Mouse (Mus musculus): ENCODE data around the gene Ptgis. TPM values are rescaled to one million over a fixed set of nuclear protein-coding genes. Genes with fewer than 3 reads are reported as not detected.

The Ptgis gene
- polyA plus RNA-seq, 1 experiment from 2014 or later, result 15.1 TPM

DNA sequence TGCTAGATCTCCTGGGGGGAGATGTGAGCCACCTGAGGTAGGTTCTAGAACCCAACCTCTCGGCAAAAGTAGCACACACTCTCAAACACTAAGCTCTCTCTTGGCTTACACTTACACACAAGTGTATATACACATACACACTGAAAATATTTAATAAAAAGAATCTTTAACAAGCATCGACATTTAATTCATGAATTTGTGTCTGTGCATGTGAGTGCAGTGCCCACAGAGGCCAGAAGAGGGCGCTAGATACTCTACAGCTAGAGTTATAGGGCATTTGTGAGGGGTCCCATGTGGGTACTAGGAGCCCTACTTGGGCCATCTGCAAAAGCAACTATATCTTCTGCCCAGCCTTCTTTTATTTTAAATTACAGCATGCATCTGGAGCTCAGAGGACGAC lies 4.5 kb upstream of the Ptgis start:
- no peaks in the 10 kb centered on the region for H3K36me3 ChIP-seq (ENCODE audit: control insufficient read depth, insufficient read depth, low read length)
- ATAC-seq (replicated peaks; ENCODE audit: low FRiP score, low TSS enrichment, low read depth), result no peak
- WGBS, result 74% methylated on average over 4 of the region's 4 CpGs

DNA sequence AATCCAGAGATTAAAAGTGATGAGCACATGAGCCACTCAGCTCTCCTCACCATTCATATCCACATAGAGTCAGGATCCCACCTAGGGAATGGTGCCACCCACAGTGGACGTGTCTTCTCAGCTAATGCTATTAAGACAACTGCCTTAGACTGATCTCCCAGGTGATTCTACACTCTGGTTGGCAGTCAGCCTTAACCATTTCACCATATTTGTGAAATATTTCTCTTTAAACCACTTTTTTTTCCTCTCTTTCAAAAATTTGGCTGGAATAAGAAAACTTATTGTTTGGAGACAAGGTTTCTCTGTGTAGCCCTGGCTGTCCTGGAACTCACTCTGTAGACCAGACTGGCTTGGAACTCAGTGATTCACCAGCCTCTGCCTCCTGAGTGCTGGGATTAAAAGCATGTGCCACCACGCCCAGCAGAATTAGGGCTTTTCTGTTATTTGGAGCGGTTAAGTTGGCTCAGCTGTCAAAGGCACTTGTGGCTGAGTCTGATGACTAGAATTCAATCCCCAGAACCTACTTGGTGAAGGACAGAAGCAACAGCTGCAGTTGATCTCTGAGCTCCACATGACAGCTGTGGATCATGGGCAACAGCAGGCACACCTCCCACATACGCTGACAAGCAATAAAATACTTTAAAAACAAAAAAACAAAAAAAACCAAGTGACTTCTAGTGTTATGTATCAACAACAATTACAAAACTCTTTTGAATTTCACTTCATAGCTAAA lies 3.6 kb upstream of the Ptgis start:
- no peak overlapping the region for H3K4me3 ChIP-seq (ENCODE audit: low read depth, low read length)
- DNase-seq (ENCODE audit: low spot score) (no peak), ATAC-seq (replicated peaks; ENCODE audit: low FRiP score, low TSS enrichment, low read depth) (no peak)
- H3K27ac ChIP-seq (ENCODE audit: low read depth), result no peak overlapping the region
- 93% methylated on average over 4 of the region's 4 CpGs for WGBS
- H3K9me3 ChIP-seq (ENCODE audit: control insufficient read depth, low read length), result no peaks in the 10 kb centered on the region
- H3K27me3 ChIP-seq (replicated peaks; ENCODE audit: control insufficient read depth, insufficient read depth, low read length), result no peaks in the 10 kb centered on the region
- no peaks in the 10 kb centered on the region for H3K36me3 ChIP-seq (ENCODE audit: control insufficient read depth, insufficient read depth, low read length)
- H3K4me1 ChIP-seq (replicated peaks; ENCODE audit: control insufficient read depth, insufficient read depth, low read length), result peaks cover 10% of the 10 kb centered on the region; the same call in 1 of the 2 replicates
- H3K4me2 ChIP-seq (ENCODE audit: low read length), result no peak overlapping the region
- no peak overlapping the region for H3K9ac ChIP-seq (ENCODE audit: low read length)

More for the DNA sequence above, 4.5 kb upstream of the Ptgis start:
- no peak for DNase-seq (ENCODE audit: low spot score)
- Histone ChIP-seq H3K9me3 (ENCODE audit: control insufficient read depth, low read length) (no peaks in the 10 kb centered on the region), H3K4me2 (ENCODE audit: low read length) (no peak overlapping the region), H3K9ac (ENCODE audit: low read length) (no peak overlapping the region), H3K4me3 (ENCODE audit: low read depth, low read length) (no peak overlapping the region), H3K27me3 (replicated peaks; ENCODE audit: control insufficient read depth, insufficient read depth, low read length) (no peaks in the 10 kb centered on the region), H3K27ac (ENCODE audit: low read depth) (no peak overlapping the region), H3K4me1 (replicated peaks; ENCODE audit: control insufficient read depth, insufficient read depth, low read length) (peaks cover 15% of the 10 kb centered on the region; the same call in 1 of the 2 replicates)

DNA sequence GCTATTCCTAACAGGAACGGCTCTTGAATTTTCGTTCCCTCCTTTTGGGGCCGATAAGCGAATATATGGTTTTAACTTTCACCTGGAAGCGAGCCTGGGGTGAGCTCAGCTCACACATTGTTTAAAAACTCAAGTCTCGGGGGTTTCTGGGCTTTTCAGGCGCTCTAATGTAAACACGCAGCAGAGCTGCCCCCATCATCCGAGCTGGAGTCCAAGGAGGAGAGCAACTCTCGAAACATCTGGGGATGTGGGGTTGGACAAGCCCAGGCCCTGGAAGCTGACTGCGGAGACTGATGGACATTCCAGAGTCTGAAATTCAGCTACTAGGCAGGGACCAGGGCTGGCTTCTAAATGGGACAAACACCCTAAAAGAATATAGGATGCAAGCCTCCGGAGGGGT lies 1.1 kb downstream of the Ptgis start:
- Histone ChIP-seq H3K9ac (ENCODE audit: low read length) (no peak overlapping the region), H3K4me1 (replicated peaks; ENCODE audit: control insufficient read depth, insufficient read depth, low read length) (peaks cover 13% of the 10 kb centered on the region; the same call in 1 of the 2 replicates), H3K9me3 (ENCODE audit: control insufficient read depth, low read length) (no peaks in the 10 kb centered on the region), H3K36me3 (ENCODE audit: control insufficient read depth, insufficient read depth, low read length) (no peaks in the 10 kb centered on the region), H3K4me2 (ENCODE audit: low read length) (peak overlapping the region; percentile 84), H3K27me3 (replicated peaks; ENCODE audit: control insufficient read depth, insufficient read depth, low read length) (no peaks in the 10 kb centered on the region), H3K4me3 (ENCODE audit: low read depth, low read length) (peak overlapping the region; percentile 49), H3K27ac (ENCODE audit: low read depth) (0 out of 2 replicates have a peak overlapping the region, but pooled peaks have one; percentile 14)
- WGBS, result 16% methylated on average over 12 of the region's 12 CpGs
- DNase-seq (ENCODE audit: low spot score), result no peak
- ATAC-seq (replicated peaks; ENCODE audit: low FRiP score, low TSS enrichment, low read depth), result no peak

DNA sequence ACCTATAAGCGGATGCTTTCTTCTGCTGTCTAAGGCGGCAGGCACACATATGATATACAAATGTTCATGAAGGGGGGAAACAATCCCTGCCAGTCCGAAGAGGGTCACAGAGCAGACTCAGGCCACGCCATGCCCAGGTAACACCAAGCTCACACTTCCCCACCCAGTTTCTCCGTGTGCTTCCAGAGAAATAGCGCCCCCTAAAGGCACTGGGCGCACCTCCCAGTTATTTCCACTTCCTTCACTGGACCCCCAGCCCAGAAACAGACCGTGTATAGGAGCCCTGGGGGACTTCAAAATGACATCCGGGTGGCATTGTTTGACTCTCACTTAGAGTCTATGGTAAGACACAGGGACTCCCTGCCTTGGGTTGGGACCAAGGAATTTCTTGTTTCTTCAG lies 3.2 kb downstream of the Ptgis start:
- Histone ChIP-seq H3K4me1 (replicated peaks; ENCODE audit: control insufficient read depth, insufficient read depth, low read length) (peaks cover 21% of the 10 kb centered on the region), H3K9me3 (ENCODE audit: control insufficient read depth, low read length) (no peaks in the 10 kb centered on the region), H3K27me3 (replicated peaks; ENCODE audit: control insufficient read depth, insufficient read depth, low read length) (no peaks in the 10 kb centered on the region), H3K4me3 (ENCODE audit: low read depth, low read length) (no peak overlapping the region), H3K27ac (ENCODE audit: low read depth) (no peak overlapping the region), H3K36me3 (ENCODE audit: control insufficient read depth, insufficient read depth, low read length) (no peaks in the 10 kb centered on the region), H3K9ac (ENCODE audit: low read length) (no peak overlapping the region), H3K4me2 (ENCODE audit: low read length) (no peak overlapping the region)
- 79% methylated on average over 9 of the region's 9 CpGs for WGBS
- DNase-seq (ENCODE audit: low spot score) (no peak), ATAC-seq (replicated peaks; ENCODE audit: low FRiP score, low TSS enrichment, low read depth) (no peak)

DNA sequence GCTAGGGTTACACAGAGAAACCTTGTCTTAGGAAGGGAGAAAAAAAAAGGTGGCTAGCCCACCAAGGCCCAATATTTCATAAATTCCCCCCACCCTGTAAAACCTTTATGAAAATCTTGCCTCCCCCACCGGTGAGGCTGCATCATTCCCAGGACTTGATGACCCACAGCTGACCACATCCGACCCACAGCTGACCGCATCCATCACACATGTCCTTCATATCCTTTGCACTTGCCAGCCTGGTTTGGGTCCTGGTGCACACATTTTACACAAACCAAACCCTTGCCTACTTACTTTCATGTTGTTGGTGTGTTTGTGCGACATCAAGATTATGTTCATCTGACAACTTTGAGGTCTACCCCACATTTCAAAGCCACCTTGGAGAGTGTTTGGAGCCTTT lies 4.2 kb downstream of the Ptgis start:
- Histone ChIP-seq H3K9ac (ENCODE audit: low read length) (no peak overlapping the region), H3K4me1 (replicated peaks; ENCODE audit: control insufficient read depth, insufficient read depth, low read length) (peaks cover 22% of the 10 kb centered on the region), H3K36me3 (ENCODE audit: control insufficient read depth, insufficient read depth, low read length) (no peaks in the 10 kb centered on the region), H3K27ac (ENCODE audit: low read depth) (no peak overlapping the region), H3K9me3 (ENCODE audit: control insufficient read depth, low read length) (no peaks in the 10 kb centered on the region), H3K27me3 (replicated peaks; ENCODE audit: control insufficient read depth, insufficient read depth, low read length) (no peaks in the 10 kb centered on the region), H3K4me3 (ENCODE audit: low read depth, low read length) (no peak overlapping the region), H3K4me2 (ENCODE audit: low read length) (no peak overlapping the region)
- WGBS, result 96% methylated on average over 4 of the region's 4 CpGs
- ATAC-seq (replicated peaks; ENCODE audit: low FRiP score, low TSS enrichment, low read depth) (no peak), DNase-seq (ENCODE audit: low spot score) (no peak)

DNA sequence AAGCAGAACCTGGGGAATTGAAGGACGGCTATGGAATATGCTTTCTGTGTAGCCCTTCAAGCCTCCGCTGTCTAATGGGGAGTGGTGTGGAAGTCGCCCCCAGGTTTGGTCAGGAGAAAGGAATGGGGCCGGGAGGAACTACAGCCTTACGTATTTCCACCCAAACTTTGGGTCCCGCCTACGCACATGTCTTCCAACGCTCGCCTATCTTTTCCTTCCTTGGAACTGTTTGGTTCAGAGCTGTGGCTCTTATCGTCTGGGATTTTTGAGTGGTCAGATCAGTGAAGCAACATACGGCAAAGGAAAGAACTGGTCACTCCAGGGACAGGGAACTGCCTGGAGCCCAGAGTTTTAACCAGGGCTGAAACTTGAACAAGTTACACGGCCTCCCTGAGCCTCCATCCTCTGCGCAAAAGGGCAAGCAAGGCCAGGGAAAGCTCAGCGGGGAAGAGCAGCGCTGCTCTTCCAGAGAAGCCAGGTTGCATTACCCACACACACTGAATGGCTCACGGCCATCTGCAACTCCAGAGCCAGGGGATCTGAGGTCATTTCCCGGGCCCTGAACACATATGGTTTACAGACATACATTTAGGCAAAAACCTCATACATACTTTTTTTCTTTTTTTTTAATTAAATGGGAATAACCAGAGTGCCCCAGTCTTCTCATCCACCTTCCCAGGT lies 4.9 kb downstream of the Ptgis start:
- Histone ChIP-seq H3K4me3 (ENCODE audit: low read depth, low read length) (no peak overlapping the region), H3K27ac (ENCODE audit: low read depth) (no peak overlapping the region), H3K36me3 (ENCODE audit: control insufficient read depth, insufficient read depth, low read length) (no peaks in the 10 kb centered on the region), H3K4me1 (replicated peaks; ENCODE audit: control insufficient read depth, insufficient read depth, low read length) (peaks cover 17% of the 10 kb centered on the region), H3K4me2 (ENCODE audit: low read length) (no peak overlapping the region), H3K9ac (ENCODE audit: low read length) (no peak overlapping the region), H3K9me3 (ENCODE audit: control insufficient read depth, low read length) (no peaks in the 10 kb centered on the region), H3K27me3 (replicated peaks; ENCODE audit: control insufficient read depth, insufficient read depth, low read length) (no peaks in the 10 kb centered on the region)
- ATAC-seq (replicated peaks; ENCODE audit: low FRiP score, low TSS enrichment, low read depth), result no peak
- no peak for DNase-seq (ENCODE audit: low spot score)
- 71% methylated on average over 17 of the region's 17 CpGs for WGBS

DNA sequence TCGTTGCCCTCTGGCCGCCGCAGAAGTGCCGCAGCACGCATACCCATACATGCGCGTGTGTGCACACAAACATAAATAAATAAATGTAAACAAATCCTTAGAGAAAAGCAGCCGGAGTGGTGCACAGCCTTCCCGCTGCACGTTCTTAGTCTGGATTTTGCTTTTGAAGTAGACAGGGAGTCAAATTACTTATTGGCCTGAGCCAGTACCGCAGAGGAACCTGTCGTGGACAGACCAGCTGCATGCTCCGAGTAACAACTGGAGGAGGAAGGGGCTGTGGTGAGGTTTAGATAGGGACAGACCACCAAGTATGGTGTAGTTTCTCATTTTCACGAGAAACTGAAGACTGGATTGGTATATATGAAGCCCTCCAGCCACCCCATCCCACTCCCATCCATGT lies 6.6 kb downstream of the Ptgis start:
- H3K9ac ChIP-seq (ENCODE audit: low read length), result no peak overlapping the region
- no peaks in the 10 kb centered on the region for H3K36me3 ChIP-seq (ENCODE audit: control insufficient read depth, insufficient read depth, low read length)
- no peak overlapping the region for H3K27ac ChIP-seq (ENCODE audit: low read depth)
- H3K27me3 ChIP-seq (replicated peaks; ENCODE audit: control insufficient read depth, insufficient read depth, low read length), result no peaks in the 10 kb centered on the region
- no peak overlapping the region for H3K4me3 ChIP-seq (ENCODE audit: low read depth, low read length)
- DNase-seq (ENCODE audit: low spot score) (no peak), ATAC-seq (replicated peaks; ENCODE audit: low FRiP score, low TSS enrichment, low read depth) (no peak)
- WGBS, result 25% methylated on average over 14 of the region's 14 CpGs
- no peaks in the 10 kb centered on the region for H3K9me3 ChIP-seq (ENCODE audit: control insufficient read depth, low read length)
- no peak overlapping the region for H3K4me2 ChIP-seq (ENCODE audit: low read length)
- peaks cover 13% of the 10 kb centered on the region for H3K4me1 ChIP-seq (replicated peaks; ENCODE audit: control insufficient read depth, insufficient read depth, low read length)

DNA sequence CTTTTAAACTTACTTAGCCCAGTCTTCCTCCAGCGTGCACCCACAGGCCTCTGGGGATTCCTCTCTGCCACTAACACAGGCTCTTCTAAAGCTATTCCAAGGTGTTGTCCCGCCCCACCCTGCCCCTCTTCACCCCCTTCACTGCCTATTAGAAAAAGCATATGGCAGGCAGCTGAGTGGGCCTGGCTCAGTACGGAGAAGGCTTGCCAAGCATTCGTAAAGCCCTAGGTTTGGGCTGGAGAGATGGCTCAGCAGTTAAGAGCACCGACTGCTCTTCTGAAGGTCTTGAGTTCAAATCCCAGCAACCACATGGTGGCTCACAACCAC lies 7.4 kb downstream of the Ptgis start:
- DNase-seq (ENCODE audit: low spot score) (no peak), ATAC-seq (replicated peaks; ENCODE audit: low FRiP score, low TSS enrichment, low read depth) (no peak)
- H3K4me2 ChIP-seq (ENCODE audit: low read length), result no peak overlapping the region
- H3K36me3 ChIP-seq (ENCODE audit: control insufficient read depth, insufficient read depth, low read length), result no peaks in the 10 kb centered on the region
- WGBS, result 74% methylated on average over 5 of the region's 5 CpGs
- H3K27ac ChIP-seq (ENCODE audit: low read depth), result no peak overlapping the region
- H3K9me3 ChIP-seq (ENCODE audit: control insufficient read depth, low read length), result no peaks in the 10 kb centered on the region
- H3K4me1 ChIP-seq (replicated peaks; ENCODE audit: control insufficient read depth, insufficient read depth, low read length), result peaks cover 13% of the 10 kb centered on the region
- no peak overlapping the region for H3K4me3 ChIP-seq (ENCODE audit: low read depth, low read length)
- H3K27me3 ChIP-seq (replicated peaks; ENCODE audit: control insufficient read depth, insufficient read depth, low read length), result no peaks in the 10 kb centered on the region
- no peak overlapping the region for H3K9ac ChIP-seq (ENCODE audit: low read length)
